Mouse (Mus musculus) stomach, embryonic 15.5 days (tissue): ENCODE results near the gene Trim62. TPM values are rescaled to one million over a fixed set of nuclear protein-coding genes. Genes with fewer than 3 reads are reported as not detected.
"Not testable (repeated sequence)": the region's sequence is repeated elsewhere in the genome, so short reads cannot be mapped to it uniquely, and the experiment has no call there.

Experiments used
- ATAC-seq: fragments of 200-750 bp; cut with Nextera tagmentation; 2 replicates; pipeline ENCODE4 v1.8.0; 2017; ENCODE audit warnings: low read depth, moderate number of reproducible peaks, moderate TSS enrichment; ENCODE audit not compliant: insufficient read depth, low FRiP score
- H3K27ac ChIP-seq: fragments of 300-500 bp; sonication (generic); 2 replicates; pipeline ENCODE4 v1.5.1; 2015; ENCODE audit warnings: mild to moderate bottlenecking, inconsistent platforms
- H3K27me3 ChIP-seq: fragments of 300-500 bp; sonication (generic); replicated peaks from 2 replicates; pipeline ENCODE4 v1.6.1; 2015; ENCODE audit warnings: inconsistent platforms
- H3K36me3 ChIP-seq: fragments of 300-500 bp; sonication (generic); 2 replicates; pipeline ENCODE4 v1.6.1; 2015; ENCODE audit warnings: inconsistent platforms
- H3K4me1 ChIP-seq: fragments of 300-500 bp; sonication (generic); 2 replicates; pipeline ENCODE4 v1.6.1; 2015; ENCODE audit warnings: inconsistent platforms
- H3K4me2 ChIP-seq: fragments of 300-500 bp; sonication (generic); 2 replicates; pipeline ENCODE4 v1.6.1; 2015; ENCODE audit warnings: mild to moderate bottlenecking, inconsistent platforms
- H3K4me3 ChIP-seq: fragments of 300-500 bp; sonication (generic); replicated peaks from 2 replicates; pipeline ENCODE4 v1.5.1; 2015; ENCODE audit warnings: inconsistent platforms
- H3K9ac ChIP-seq: fragments of 300-500 bp; sonication (generic); 2 replicates; pipeline ENCODE4 v1.6.1; 2015; ENCODE audit warnings: inconsistent platforms
- H3K9me3 ChIP-seq: fragments of 300-500 bp; sonication (generic); 2 replicates; pipeline ENCODE4 v1.6.1; 2016; ENCODE audit warnings: inconsistent platforms
- WGBS: fragments of 180-500 bp; shearing (Covaris S2); methylation state at CpG from one replicate; pipeline ENCODE4 v1.1.7; 2015; 5-methylcytosine and 5-hydroxymethylcytosine counted together
- polyA plus RNA-seq: library from polyadenylated mRNA; unstranded; fragments of >200 nt; fragmentation: Nextera tagmentation; extraction: Ambion mirVana; gene quantifications from 2 replicates; pipeline ENCODE4 v1.2.1, GENCODE M21; 2015

The Trim62 gene
- polyA plus RNA-seq, 1 experiment from 2014 or later: 3.3 TPM

GRCm38 (mm10) chr4:128857212-128857611, 26.2 kb upstream of the Trim62 start:
- peak; percentile 51; the same call in 1 of the 2 replicates for ATAC-seq
- Histone ChIP-seq H3K27me3 (no peaks in the 10 kb centered on the region), H3K4me3 (no peak overlapping the region), H3K4me1 (peaks cover 6% of the 10 kb centered on the region; the same call in 1 of the 2 replicates), H3K9me3 (peaks cover 4% of the 10 kb centered on the region; the same call in 1 of the 2 replicates), H3K27ac (no peak overlapping the region), H3K36me3 (no peaks in the 10 kb centered on the region), H3K4me2 (no peak overlapping the region), H3K9ac (no peak overlapping the region)
- WGBS: 48% methylated on average over 2 of the region's 2 CpGs

DNA sequence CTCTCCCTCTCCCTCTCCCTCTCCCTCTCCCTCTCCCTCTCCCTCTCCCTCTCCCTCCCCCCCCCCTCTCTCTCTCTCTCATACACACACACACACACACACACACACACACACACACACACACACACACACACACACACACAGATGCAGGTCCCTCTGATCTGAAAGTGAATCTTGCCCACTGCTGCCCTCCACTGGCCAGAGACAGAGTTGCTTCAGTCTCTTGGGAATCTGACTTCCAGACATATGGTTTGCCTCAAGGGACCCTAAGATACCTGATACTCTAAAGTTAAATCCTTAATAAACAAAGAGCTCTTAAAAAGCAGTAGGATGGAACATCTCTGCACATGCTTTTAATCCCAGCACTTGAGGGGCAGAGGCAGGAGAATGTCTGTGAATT, 25.2 kb upstream of the Trim62 start:
- H3K4me2 ChIP-seq, H3K27me3 ChIP-seq, H3K27ac ChIP-seq, ATAC-seq, H3K36me3 ChIP-seq, H3K4me3 ChIP-seq, H3K9ac ChIP-seq, H3K4me1 ChIP-seq, H3K9me3 ChIP-seq: not testable (repeated sequence)

DNA sequence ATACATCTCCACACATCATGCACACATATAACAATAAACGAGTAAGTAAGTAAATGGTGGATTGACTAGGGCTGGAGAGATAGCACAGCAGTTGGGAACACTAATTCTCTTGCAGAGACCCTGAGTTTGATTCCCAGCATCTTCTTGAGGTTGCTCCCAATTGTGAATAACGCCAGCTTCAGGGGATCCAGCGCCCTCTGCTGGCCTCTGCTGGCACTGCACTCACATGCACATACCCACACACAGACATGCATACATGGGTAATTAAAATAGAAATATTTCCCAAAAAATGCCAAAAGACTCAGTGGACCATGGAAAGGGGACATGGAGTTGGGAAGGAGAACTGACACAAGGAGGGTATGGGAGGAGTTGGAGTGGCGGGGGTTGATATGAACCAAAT, 24.5 kb upstream of the Trim62 start:
- no peak for ATAC-seq
- peaks cover 6% of the 10 kb centered on the region; the same call in 1 of the 2 replicates for H3K4me1 ChIP-seq
- no peak overlapping the region for H3K27ac ChIP-seq
- peaks cover 4% of the 10 kb centered on the region; the same call in 1 of the 2 replicates for H3K9me3 ChIP-seq
- WGBS: 72% methylated on average over 4 of the region's 4 CpGs
- H3K36me3 ChIP-seq: no peaks in the 10 kb centered on the region
- H3K9ac ChIP-seq: no peak overlapping the region
- no peaks in the 10 kb centered on the region for H3K27me3 ChIP-seq
- no peak overlapping the region for H3K4me2 ChIP-seq
- H3K4me3 ChIP-seq: no peak overlapping the region

- Histone ChIP-seq H3K9ac (no peak overlapping the region), H3K4me2 (0 out of 2 replicates have a peak overlapping the region, but pooled peaks have one; percentile 4), H3K4me1 (no peaks in the 10 kb centered on the region), H3K27ac (no peak overlapping the region), H3K36me3 (no peaks in the 10 kb centered on the region), H3K4me3 (no peak overlapping the region), H3K27me3 (0 out of 2 replicates have a peak, but pooled peaks cover 3% of the 10 kb centered on the region), H3K9me3 (no peaks in the 10 kb centered on the region)
- WGBS: 50% methylated on average over 19 of the region's 19 CpGs
- ATAC-seq: no peak
Measured at GRCm38 (mm10) chr4:128872992-128873391, 10.4 kb upstream of the Trim62 start.

- no peak overlapping the region for H3K4me2 ChIP-seq
- no peak for ATAC-seq
- H3K9me3 ChIP-seq: no peaks in the 10 kb centered on the region
- H3K4me3 ChIP-seq: no peak overlapping the region
- H3K27ac ChIP-seq: no peak overlapping the region
- 92% methylated on average over 17 of the region's 17 CpGs for WGBS
- H3K36me3 ChIP-seq: no peaks in the 10 kb centered on the region
- H3K27me3 ChIP-seq: 0 out of 2 replicates have a peak, but pooled peaks cover 3% of the 10 kb centered on the region
- no peak overlapping the region for H3K9ac ChIP-seq
- no peaks in the 10 kb centered on the region for H3K4me1 ChIP-seq
Measured at GRCm38 (mm10) chr4:128874062-128874461, 9.3 kb upstream of the Trim62 start.

- 92% methylated on average over 11 of the region's 11 CpGs for WGBS
- Histone ChIP-seq H3K4me2 (no peak overlapping the region), H3K36me3 (no peaks in the 10 kb centered on the region), H3K9ac (no peak overlapping the region), H3K4me3 (no peak overlapping the region), H3K27ac (no peak overlapping the region), H3K4me1 (no peaks in the 10 kb centered on the region), H3K9me3 (no peaks in the 10 kb centered on the region), H3K27me3 (0 out of 2 replicates have a peak, but pooled peaks cover 3% of the 10 kb centered on the region)
- no peak for ATAC-seq
Measured at GRCm38 (mm10) chr4:128875439-128875838, 7.9 kb upstream of the Trim62 start.

DNA sequence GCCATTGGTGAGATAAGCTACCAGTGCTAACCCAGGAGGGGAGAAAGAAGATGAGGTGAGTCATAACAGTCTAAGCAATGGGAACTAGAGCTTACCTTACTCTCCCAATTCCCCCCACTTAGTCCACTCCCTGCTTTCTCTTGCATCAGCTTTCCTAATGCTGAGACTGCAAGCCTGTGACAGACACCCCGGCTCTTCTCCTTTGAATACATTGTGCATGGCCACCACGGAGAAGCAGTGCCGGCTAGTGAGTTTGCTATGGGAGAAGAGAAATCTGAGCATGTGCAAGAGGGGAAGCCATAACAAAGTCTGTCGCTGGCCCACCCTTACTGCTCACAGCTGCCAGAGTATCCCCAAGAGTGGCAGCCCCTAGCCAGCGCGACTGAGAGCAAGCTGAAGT, 5.9 kb upstream of the Trim62 start:
- H3K9me3 ChIP-seq: no peaks in the 10 kb centered on the region

GRCm38 (mm10) chr4:128878901-128879491, 4.4 kb upstream of the Trim62 start:
- Histone ChIP-seq H3K27me3 (no peaks in the 10 kb centered on the region), H3K27ac (no peak overlapping the region), H3K9ac (no peak overlapping the region), H3K4me2 (no peak overlapping the region), H3K4me1 (peaks cover 2% of the 10 kb centered on the region; the same call in 1 of the 2 replicates), H3K36me3 (no peaks in the 10 kb centered on the region), H3K9me3 (no peaks in the 10 kb centered on the region), H3K4me3 (no peak overlapping the region)
- no peak for ATAC-seq
- 24% methylated on average over 13 of the region's 13 CpGs for WGBS

More for the DNA sequence above, 5.9 kb upstream of the Trim62 start:
- Histone ChIP-seq H3K4me1 (no peaks in the 10 kb centered on the region), H3K27me3 (no peaks in the 10 kb centered on the region), H3K4me2 (no peak overlapping the region), H3K36me3 (no peaks in the 10 kb centered on the region), H3K4me3 (no peak overlapping the region), H3K27ac (no peak overlapping the region), H3K9ac (no peak overlapping the region)
- no peak for ATAC-seq
- 17% methylated on average over 6 of the region's 6 CpGs for WGBS

GRCm38 (mm10) chr4:128883801-128884710, 676 bp downstream of the Trim62 start:
- H3K36me3 ChIP-seq: no peaks in the 10 kb centered on the region
- no peaks in the 10 kb centered on the region for H3K9me3 ChIP-seq
- H3K4me2 ChIP-seq: peak overlapping the region; percentile 100
- H3K27me3 ChIP-seq: 0 out of 2 replicates have a peak, but pooled peaks cover 2% of the 10 kb centered on the region
- H3K4me3 ChIP-seq: peak overlapping the region; percentile 72
- peak overlapping the region; percentile 45 for H3K9ac ChIP-seq
- under 1% methylated on average over 94 of the region's 94 CpGs for WGBS
- peaks cover 10% of the 10 kb centered on the region; the same call in 1 of the 2 replicates for H3K4me1 ChIP-seq
- peak overlapping the region; percentile 49 for H3K27ac ChIP-seq
- ATAC-seq: peak; percentile 37

- H3K9me3 ChIP-seq: no peaks in the 10 kb centered on the region
- H3K36me3 ChIP-seq: no peaks in the 10 kb centered on the region
- peaks cover 10% of the 10 kb centered on the region; the same call in 1 of the 2 replicates for H3K4me1 ChIP-seq
- WGBS: 41% methylated on average over 5 of the region's 5 CpGs
- no peak for ATAC-seq
- H3K4me3 ChIP-seq: peak overlapping the region; percentile 72
- H3K9ac ChIP-seq: no peak overlapping the region
- H3K27me3 ChIP-seq: 0 out of 2 replicates have a peak, but pooled peaks cover 2% of the 10 kb centered on the region
- H3K4me2 ChIP-seq: peak overlapping the region; percentile 100
- H3K27ac ChIP-seq: no peak overlapping the region
Measured at GRCm38 (mm10) chr4:128884711-128885095, 1.3 kb downstream of the Trim62 start.

DNA sequence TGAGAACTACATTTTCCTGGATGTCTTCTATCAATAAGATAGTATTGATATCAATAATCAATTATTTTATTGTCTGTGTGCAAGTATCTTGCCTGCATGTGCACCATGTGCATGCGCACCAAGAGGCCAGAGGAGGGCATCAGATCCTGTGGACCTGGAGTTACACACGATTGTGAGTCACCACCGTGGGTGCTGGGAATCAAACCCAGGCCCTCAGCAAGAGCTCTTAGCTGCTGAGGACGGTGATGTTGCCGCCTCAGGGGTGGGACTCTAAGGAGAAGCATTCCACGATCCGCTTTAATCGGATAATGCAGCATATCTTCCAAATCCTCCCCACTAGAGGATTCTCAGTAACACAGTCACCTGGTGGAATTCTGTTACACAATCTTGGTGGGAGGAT, 2.2 kb downstream of the Trim62 start:
- Histone ChIP-seq H3K4me3 (no peak overlapping the region), H3K9ac (no peak overlapping the region), H3K27me3 (0 out of 2 replicates have a peak, but pooled peaks cover 2% of the 10 kb centered on the region), H3K27ac (no peak overlapping the region), H3K4me2 (no peak overlapping the region), H3K4me1 (peaks cover 10% of the 10 kb centered on the region; the same call in 1 of the 2 replicates), H3K9me3 (no peaks in the 10 kb centered on the region), H3K36me3 (no peaks in the 10 kb centered on the region)
- no peak for ATAC-seq
- 96% methylated on average over 8 of the region's 8 CpGs for WGBS

DNA sequence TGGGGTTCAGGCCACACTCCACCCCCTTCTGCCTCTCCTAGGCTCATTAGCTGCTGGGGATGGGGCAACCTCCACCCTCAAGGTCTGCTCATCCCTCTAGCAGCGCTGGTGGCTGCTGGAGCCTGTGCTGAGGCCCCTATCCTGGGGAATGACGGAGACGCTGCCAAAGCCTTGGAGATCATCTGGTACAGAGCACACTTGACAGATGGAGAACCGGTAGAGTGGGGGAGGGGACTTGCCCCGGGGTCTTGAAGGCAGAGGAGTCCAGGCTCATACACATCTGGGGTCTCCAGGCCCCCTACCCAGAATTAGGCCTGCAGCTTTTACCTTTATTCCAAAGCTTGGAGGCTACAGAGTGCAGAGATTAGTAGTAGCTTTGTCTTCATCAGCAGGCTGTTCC, 3.2 kb downstream of the Trim62 start:
- H3K9ac ChIP-seq: no peak overlapping the region
- peaks cover 10% of the 10 kb centered on the region; the same call in 1 of the 2 replicates for H3K4me1 ChIP-seq
- H3K27me3 ChIP-seq: 0 out of 2 replicates have a peak, but pooled peaks cover 2% of the 10 kb centered on the region
- no peaks in the 10 kb centered on the region for H3K36me3 ChIP-seq
- H3K27ac ChIP-seq: no peak overlapping the region
- no peak for ATAC-seq
- H3K9me3 ChIP-seq: no peaks in the 10 kb centered on the region
- no peak overlapping the region for H3K4me3 ChIP-seq
- 41% methylated on average over 5 of the region's 5 CpGs for WGBS
- H3K4me2 ChIP-seq: no peak overlapping the region
